Mouse (Mus musculus): ENCODE measurements at regions not wholly inside any gene's neighbourhood (a gene's known extent, or its start where the extent isn't known, plus 50 kb on each side); places are given as distances from the start of the nearest gene placed in this dataset.

DNA sequence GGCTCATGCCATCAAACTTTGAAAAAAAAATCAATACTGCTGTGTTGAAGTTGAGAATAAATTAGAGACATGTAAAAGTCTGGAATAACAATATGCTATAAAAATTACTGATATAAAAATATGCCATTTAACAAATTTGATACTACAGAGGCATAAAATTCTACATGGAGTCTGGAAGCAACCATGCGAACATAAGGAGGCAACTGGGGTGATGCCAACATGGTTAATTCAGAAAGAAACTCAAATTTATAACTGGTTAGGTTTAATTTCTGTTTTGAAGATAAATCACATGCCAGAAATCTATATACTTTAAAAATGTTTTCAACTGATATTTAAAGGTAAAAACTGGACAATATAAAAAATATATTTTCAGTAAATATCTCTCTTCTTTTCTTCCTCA lies 111.4 kb upstream of the Nr4a3 start:
- no peaks in the 10 kb centered on the region for H3K9me3 ChIP-seq
- H3K9ac ChIP-seq, result no peak overlapping the region
- H3K4me3 ChIP-seq, result no peak overlapping the region
- H3K4me1 ChIP-seq, result no peaks in the 10 kb centered on the region
- H3K36me3 ChIP-seq (replicated peaks), result no peaks in the 10 kb centered on the region
- H3K27me3 ChIP-seq (replicated peaks), result no peaks in the 10 kb centered on the region
- no peak for ATAC-seq (replicated peaks)
- H3K4me2 ChIP-seq, result no peak overlapping the region
- 84% methylated on average over 1 of the region's 1 CpGs for WGBS
- no peak overlapping the region for H3K27ac ChIP-seq

GRCm38 (mm10) chr4:47935547-47935946 lies 109.4 kb upstream of the Nr4a3 start:
- Histone ChIP-seq H3K4me1 (no peaks in the 10 kb centered on the region), H3K4me2 (no peak overlapping the region), H3K9me3 (no peaks in the 10 kb centered on the region), H3K36me3 (replicated peaks) (no peaks in the 10 kb centered on the region), H3K27me3 (replicated peaks) (no peaks in the 10 kb centered on the region), H3K27ac (no peak overlapping the region), H3K4me3 (no peak overlapping the region), H3K9ac (no peak overlapping the region)
- 89% methylated on average over 3 of the region's 3 CpGs for WGBS
- ATAC-seq (replicated peaks), result no peak

DNA sequence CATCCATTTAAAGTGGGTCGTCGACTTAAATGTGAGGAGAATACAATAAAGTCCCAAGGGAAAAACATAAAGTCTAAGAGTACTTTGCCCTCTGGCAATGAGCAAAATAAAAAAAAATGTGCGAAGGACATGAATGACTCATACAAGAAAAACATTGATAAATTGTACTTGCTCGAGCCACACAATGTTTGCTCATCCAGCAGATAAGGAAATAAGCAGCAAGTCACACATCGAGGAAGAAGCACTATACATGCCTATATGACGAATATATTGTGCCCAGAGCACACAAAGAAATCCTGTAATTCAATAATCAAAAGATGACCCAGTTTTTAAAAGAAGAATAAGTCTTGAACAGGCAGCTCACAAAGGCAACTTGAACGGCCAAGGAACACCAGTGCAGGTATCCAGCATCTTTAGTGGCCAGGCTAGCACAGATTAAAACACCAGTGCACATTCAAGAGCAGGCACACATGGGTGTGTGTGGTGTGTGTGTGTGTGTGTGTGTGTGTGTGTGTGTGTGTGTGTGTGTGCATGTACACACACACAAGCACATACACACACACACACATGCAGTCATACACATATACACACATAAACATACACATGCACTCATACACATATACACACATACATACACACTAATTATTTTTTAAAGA lies 108.4 kb upstream of the Nr4a3 start:
- 80% methylated on average over 7 of the region's 7 CpGs for WGBS
- no peak overlapping the region for H3K4me3 ChIP-seq
- no peaks in the 10 kb centered on the region for H3K9me3 ChIP-seq
- H3K4me2 ChIP-seq, result no peak overlapping the region
- H3K27ac ChIP-seq, result no peak overlapping the region
- no peaks in the 10 kb centered on the region for H3K36me3 ChIP-seq (replicated peaks)
- no peak for ATAC-seq (replicated peaks)
- H3K27me3 ChIP-seq (replicated peaks), result no peaks in the 10 kb centered on the region
- no peaks in the 10 kb centered on the region for H3K4me1 ChIP-seq
- H3K9ac ChIP-seq, result no peak overlapping the region

DNA sequence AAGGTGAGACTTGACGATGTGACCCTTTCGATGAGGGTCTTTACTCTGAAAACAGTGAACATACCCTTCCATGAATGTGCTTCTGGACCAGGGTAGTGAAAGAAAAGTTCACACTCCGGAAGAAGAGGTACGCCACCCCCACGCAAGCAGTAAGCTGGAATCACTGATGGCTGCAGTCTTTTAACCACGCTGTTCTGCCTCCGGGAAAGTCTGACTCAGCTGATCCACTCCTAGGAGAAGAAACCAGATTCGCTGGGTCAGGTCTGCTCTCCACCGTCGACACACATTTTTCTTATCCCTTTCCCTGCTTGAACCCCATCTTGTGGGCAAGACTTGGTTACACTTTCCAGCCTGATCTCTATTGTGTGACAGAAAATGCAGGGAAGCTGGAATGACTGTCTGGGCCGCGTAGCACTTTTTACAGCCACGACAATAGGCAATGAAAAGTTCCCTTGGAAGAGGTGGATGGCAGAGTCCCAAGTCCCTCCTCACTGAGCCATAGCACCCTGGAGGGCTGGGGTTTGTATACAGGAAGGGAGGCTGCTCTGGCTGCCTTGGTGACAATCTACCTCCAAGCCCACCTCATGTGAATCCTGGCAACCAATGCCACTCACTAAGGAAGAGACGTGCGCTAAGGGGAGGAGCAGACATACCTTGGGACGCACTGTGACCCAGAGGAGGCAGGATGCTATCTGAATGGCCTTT lies 96.9 kb upstream of the Nr4a3 start:
- no peak overlapping the region for H3K4me3 ChIP-seq
- H3K36me3 ChIP-seq (replicated peaks), result no peaks in the 10 kb centered on the region
- H3K4me1 ChIP-seq, result peaks cover 8% of the 10 kb centered on the region; the same call in 1 of the 2 replicates
- 0 out of 2 replicates have a peak, but pooled peaks have one; percentile 39 for ATAC-seq (replicated peaks)
- no peak overlapping the region for H3K27ac ChIP-seq
- H3K9me3 ChIP-seq, result no peaks in the 10 kb centered on the region
- H3K9ac ChIP-seq, result no peak overlapping the region
- 61% methylated on average over 16 of the region's 16 CpGs for WGBS
- H3K27me3 ChIP-seq (replicated peaks), result no peaks in the 10 kb centered on the region
- peak overlapping the region; percentile 12; the same call in 1 of the 2 replicates for H3K4me2 ChIP-seq

DNA sequence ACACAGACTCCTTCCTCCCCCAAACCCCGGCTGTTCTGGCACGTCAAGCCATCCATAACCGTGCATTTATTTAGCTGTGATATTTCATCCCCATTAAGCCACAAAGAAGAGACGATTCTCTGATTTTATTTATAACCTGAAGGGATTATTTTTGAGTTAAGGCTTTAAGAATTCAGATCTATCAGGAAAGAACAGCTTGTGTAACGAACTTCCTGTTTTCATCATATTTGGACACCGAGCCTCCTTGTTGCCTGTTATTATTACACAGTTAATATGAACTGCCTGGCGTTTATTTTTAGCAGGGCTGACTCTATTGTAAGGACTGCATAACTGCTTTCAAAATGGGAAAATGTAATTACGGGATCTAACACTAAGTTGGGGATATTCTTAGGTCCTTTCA lies 96.2 kb upstream of the Nr4a3 start:
- H3K9ac ChIP-seq, result no peak overlapping the region
- peaks cover 8% of the 10 kb centered on the region; the same call in 1 of the 2 replicates for H3K4me1 ChIP-seq
- no peaks in the 10 kb centered on the region for H3K27me3 ChIP-seq (replicated peaks)
- no peak overlapping the region for H3K27ac ChIP-seq
- H3K36me3 ChIP-seq (replicated peaks), result no peaks in the 10 kb centered on the region
- H3K9me3 ChIP-seq, result no peaks in the 10 kb centered on the region
- no peak overlapping the region for H3K4me3 ChIP-seq
- 56% methylated on average over 8 of the region's 8 CpGs for WGBS
- no peak overlapping the region; the same call in 1 of the 2 replicates for H3K4me2 ChIP-seq
- no peak for ATAC-seq (replicated peaks)

DNA sequence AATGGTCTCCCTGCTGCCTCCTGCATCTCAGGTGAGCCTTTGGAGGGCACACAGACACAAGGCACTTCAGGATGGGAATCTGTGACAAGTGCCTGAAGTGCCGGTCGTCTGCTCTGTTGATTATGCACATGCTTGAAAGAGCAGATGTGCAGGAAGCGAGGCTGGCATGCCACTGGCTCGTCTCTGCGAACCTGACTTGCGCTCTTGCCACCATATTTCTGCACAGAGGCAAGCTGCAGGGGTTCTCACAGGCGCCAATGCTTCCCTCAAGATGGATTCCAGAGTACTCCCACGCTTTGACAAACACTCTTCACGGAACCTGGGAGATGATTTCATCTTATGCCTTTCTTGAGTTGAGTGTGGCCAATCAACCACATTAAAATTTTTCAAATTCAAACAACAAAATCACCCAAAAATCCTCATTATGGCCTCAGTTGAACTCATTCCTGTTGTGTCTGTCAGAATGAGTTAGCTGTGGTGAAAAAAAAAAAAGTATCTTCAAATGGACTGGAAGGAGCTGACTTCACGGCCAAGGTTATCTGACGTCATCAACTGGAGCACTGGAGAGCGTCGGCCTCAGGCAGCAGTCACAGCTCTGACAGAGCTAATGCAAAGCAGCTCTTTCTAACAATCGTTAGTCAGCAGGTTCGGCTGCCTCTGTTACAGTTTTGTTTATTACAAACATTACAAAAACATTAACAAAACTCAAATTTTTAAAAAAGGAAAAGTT lies 90.2 kb upstream of the Nr4a3 start:
- Histone ChIP-seq H3K4me1 (no peaks in the 10 kb centered on the region), H3K4me2 (no peak overlapping the region), H3K9ac (no peak overlapping the region), H3K27me3 (replicated peaks) (no peaks in the 10 kb centered on the region), H3K27ac (no peak overlapping the region), H3K4me3 (no peak overlapping the region), H3K36me3 (replicated peaks) (no peaks in the 10 kb centered on the region), H3K9me3 (no peaks in the 10 kb centered on the region)
- no peak for ATAC-seq (replicated peaks)
- 78% methylated on average over 15 of the region's 15 CpGs for WGBS

GRCm38 (mm10) chr4:47964630-47965029 lies 80.3 kb upstream of the Nr4a3 start:
- Histone ChIP-seq H3K27me3 (replicated peaks) (no peaks in the 10 kb centered on the region), H3K9me3 (no peaks in the 10 kb centered on the region), H3K27ac (no peak overlapping the region), H3K9ac (no peak overlapping the region), H3K4me3 (no peak overlapping the region), H3K36me3 (replicated peaks) (no peaks in the 10 kb centered on the region), H3K4me1 (no peaks in the 10 kb centered on the region), H3K4me2 (no peak overlapping the region)
- no peak for ATAC-seq (replicated peaks)
- WGBS, result 75% methylated on average over 4 of the region's 4 CpGs

DNA sequence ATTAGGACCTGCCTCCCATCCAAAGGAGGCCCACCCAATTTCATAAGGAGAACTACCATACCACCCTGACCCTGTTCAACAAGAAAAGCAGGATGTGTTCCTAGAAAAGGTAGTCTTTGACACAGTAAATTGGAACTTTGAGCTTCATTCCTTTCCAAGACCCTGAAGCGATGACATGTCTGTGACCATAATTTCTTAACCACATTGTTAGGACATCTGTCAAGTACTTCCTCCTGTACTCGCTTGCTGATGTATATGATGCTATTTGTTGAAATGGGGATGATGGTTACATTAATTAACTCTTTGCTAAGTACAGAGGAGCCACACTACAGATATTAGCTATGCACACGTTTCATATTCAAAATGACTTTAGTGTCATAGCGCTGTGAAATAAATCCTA lies 73.1 kb upstream of the Nr4a3 start:
- Histone ChIP-seq H3K27me3 (replicated peaks) (no peaks in the 10 kb centered on the region), H3K36me3 (replicated peaks) (no peaks in the 10 kb centered on the region), H3K9me3 (no peaks in the 10 kb centered on the region), H3K4me1 (no peaks in the 10 kb centered on the region), H3K9ac (no peak overlapping the region), H3K4me2 (no peak overlapping the region), H3K27ac (no peak overlapping the region), H3K4me3 (no peak overlapping the region)
- 92% methylated on average over 4 of the region's 4 CpGs for WGBS
- ATAC-seq (replicated peaks), result no peak

- H3K4me1 ChIP-seq, result no peaks in the 10 kb centered on the region
- H3K4me2 ChIP-seq, result no peak overlapping the region
- H3K9me3 ChIP-seq, result no peaks in the 10 kb centered on the region
- H3K36me3 ChIP-seq (replicated peaks), result no peaks in the 10 kb centered on the region
- H3K9ac ChIP-seq, result no peak overlapping the region
- ATAC-seq (replicated peaks), result no peak
- 72% methylated on average over 13 of the region's 13 CpGs for WGBS
- H3K27ac ChIP-seq, result no peak overlapping the region
- no peak overlapping the region for H3K4me3 ChIP-seq
- no peaks in the 10 kb centered on the region for H3K27me3 ChIP-seq (replicated peaks)
Measured at GRCm38 (mm10) chr4:47979579-47980313, 65.2 kb upstream of the Nr4a3 start.

Measured in midbrain, embryonic 15.5 days (tissue).